Mouse (Mus musculus) frontal cortex, postnatal 36 days (tissue): ENCODE results near the gene Fgfr2.
A peak's percentile ranks its signal among the peaks of the same experiment; 100 is the strongest.
"Not testable (repeated sequence)": the region's sequence is repeated elsewhere in the genome, so short reads cannot be mapped to it uniquely, and the experiment has no call there.

Experiments
- DNase-seq, 2 experiments: peaks; one replicate each; pipeline ENCODE4 v3.0.0; 2022; ENCODE audit warnings: low spot score in 2 of 2

Gene Fgfr2

GRCm38 (mm10) chr7:132513419-132513982 lies 609.6 kb downstream of the Fgfr2 start:
- no peak for DNase-seq

GRCm38 (mm10) chr7:132509110-132509509 lies 614.0 kb downstream of the Fgfr2 start:
- DNase-seq, result no peak

- no peak for DNase-seq
These were observed 615.8 kb downstream of the Fgfr2 start for GRCm38 (mm10) chr7:132507361-132507760.

- no peak for DNase-seq
These were observed 616.9 kb downstream of the Fgfr2 start for GRCm38 (mm10) chr7:132506226-132506625.

- DNase-seq, result not testable (repeated sequence)
These were observed 620.7 kb downstream of the Fgfr2 start for GRCm38 (mm10) chr7:132502445-132502844.

- DNase-seq, result no peak
These were observed 626.0 kb downstream of the Fgfr2 start for GRCm38 (mm10) chr7:132497142-132497541.

GRCm38 (mm10) chr7:132494263-132494662 lies 628.9 kb downstream of the Fgfr2 start:
- DNase-seq, result no peak

- no peak for DNase-seq
These were observed 629.5 kb downstream of the Fgfr2 start for GRCm38 (mm10) chr7:132493632-132494031.

- no peak for DNase-seq
These were observed 631.2 kb downstream of the Fgfr2 start for GRCm38 (mm10) chr7:132491902-132492301.

- DNase-seq, result no peak
These were observed 635.8 kb downstream of the Fgfr2 start for GRCm38 (mm10) chr7:132487361-132487760.

GRCm38 (mm10) chr7:132486403-132487178 lies 636.6 kb downstream of the Fgfr2 start:
- no peak for DNase-seq

- DNase-seq, result no peak
These were observed 638.7 kb downstream of the Fgfr2 start for GRCm38 (mm10) chr7:132484424-132484823.

- DNase-seq, result no peak
These were observed 642.3 kb downstream of the Fgfr2 start for GRCm38 (mm10) chr7:132480696-132481306.

- DNase-seq, result no peak
These were observed 644.8 kb downstream of the Fgfr2 start for GRCm38 (mm10) chr7:132478295-132478809.

GRCm38 (mm10) chr7:132477753-132478152 lies 645.4 kb downstream of the Fgfr2 start:
- DNase-seq, result no peak

- no peak for DNase-seq
These were observed 646.7 kb downstream of the Fgfr2 start for GRCm38 (mm10) chr7:132476491-132476890.

- DNase-seq, result peak; percentile 70 to 79
These were observed 648.1 kb downstream of the Fgfr2 start for GRCm38 (mm10) chr7:132475069-132475468.

GRCm38 (mm10) chr7:132471327-132471726 lies 651.8 kb downstream of the Fgfr2 start:
- DNase-seq, result peak; percentile 49 to 59

GRCm38 (mm10) chr7:132468391-132468790 lies 654.8 kb downstream of the Fgfr2 start:
- no peak for DNase-seq

- DNase-seq, result no peak
These were observed 657.3 kb downstream of the Fgfr2 start for GRCm38 (mm10) chr7:132465897-132466296.

- no peak for DNase-seq
These were observed 658.3 kb downstream of the Fgfr2 start for GRCm38 (mm10) chr7:132464894-132465293.

- no peak for DNase-seq
These were observed 664.7 kb downstream of the Fgfr2 start for GRCm38 (mm10) chr7:132458493-132458892.
